Mouse (Mus musculus) adrenal gland, adult 2 months (tissue): Measurements from ENCODE around the gene Tmem121. TPM values are rescaled to one million over a fixed set of nuclear protein-coding genes. Genes with fewer than 3 reads are reported as not detected.

ENCODE experiments used
- DNase-seq: peaks from one replicate; pipeline ENCODE4 v3.0.0; 2021
- polyA plus RNA-seq: library from polyadenylated mRNA; depleted of rRNA; stranded (reverse); fragments of >200 nt; gene quantifications from 2 replicates; pipeline ENCODE4 v1.2.3, GENCODE M21; 2012
- total RNA-seq, 2 experiments: library from RNA; stranded (reverse); gene quantifications; 2 replicates each; pipeline ENCODE4 v1.2.3; 2021

Gene Tmem121
- total and polyA plus RNA-seq, 3 experiments: 2.8 to 11.9 (median 9.7) TPM

DNA sequence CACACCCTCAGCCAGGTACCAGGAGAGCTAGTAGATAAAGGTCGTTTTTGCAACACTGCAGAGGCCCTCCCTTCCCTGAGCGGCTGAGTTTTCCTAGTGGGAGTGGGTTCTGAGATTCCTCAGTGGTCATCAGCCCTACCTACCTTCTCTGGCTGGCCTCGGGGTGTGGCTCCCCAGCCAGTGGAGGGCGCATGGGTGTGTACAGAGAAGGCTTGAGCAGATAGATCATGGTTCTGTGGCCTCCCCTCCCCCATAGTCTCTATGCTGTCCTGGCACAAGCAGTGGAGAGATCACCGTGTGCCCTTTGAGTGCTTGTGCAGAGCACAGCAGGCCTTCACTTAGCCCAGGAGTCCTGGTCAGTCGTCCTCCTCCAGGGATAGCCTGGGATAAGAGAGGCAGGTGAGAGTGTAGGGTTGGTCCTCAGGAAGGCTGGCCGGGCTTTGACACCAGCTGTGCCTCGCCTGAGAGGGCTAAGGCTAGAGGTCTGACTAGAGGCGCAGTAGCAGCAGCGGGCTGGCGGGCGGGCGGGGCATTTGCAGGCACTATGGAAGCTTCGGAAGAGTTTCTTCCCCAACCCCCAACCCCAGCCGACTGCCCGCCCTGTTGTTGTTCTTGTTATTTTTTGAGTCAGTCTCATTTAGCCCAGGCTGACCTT is 37.2 kb upstream of the Tmem121 start:
- peak; percentile 31 for DNase-seq

DNA sequence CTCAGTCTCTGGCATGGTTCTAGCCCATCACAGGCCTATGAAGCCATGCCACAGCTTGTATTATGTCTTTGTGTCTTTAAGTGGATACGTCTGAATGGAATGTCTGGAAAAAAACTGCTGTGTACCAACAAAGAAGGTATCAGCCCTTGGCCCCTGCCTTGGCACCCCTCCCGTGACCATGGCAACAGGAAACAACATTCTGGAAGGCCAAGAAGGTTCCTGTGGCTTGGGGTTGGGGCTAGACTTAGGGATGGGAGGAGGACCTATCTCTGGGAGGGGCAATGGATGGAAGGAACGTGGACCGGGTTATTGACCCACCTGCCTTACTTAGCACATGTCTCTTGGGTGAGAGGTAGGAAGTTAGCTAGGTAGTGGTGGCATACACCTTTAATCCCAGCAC is 36.4 kb upstream of the Tmem121 start:
- no peak for DNase-seq

DNA sequence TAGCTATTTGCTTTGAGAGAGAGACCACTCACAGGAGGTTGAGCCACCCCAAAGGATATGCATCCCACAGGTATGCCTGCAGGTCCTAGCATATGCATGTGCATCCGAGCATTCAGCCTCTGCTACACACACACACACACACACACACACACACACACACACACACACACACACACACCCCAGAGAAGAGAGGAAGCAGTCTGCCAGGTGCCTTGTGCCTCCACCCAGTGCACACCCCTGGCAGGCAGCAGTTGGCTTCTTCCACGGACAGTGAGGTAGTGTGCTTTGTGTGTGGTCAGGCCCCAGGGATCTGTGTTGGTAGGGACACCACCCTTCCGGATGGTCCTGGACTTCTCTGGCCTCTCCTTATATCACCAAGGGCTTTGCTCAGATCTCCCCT is 35.8 kb upstream of the Tmem121 start:
- DNase-seq: no peak

DNA sequence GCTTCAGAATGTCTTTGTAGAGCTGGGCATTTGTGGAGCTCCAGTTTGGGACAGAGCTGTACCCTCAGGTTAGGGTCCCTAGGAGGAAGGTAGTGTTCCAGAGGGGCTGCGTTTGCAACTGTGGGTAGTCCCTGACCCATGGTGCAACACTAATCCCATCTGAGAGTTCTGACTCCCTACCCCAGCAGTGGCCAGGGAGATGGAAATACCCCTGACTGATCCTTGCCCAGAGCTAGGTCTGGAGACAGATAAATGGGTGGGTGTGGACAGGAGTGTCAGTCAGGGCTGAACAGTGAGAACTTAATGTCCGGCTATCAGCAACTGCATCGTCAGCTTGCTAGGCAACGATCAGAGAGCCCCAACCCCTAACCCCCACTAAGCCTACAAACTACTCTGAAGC is 35.1 kb upstream of the Tmem121 start:
- DNase-seq: no peak

DNA sequence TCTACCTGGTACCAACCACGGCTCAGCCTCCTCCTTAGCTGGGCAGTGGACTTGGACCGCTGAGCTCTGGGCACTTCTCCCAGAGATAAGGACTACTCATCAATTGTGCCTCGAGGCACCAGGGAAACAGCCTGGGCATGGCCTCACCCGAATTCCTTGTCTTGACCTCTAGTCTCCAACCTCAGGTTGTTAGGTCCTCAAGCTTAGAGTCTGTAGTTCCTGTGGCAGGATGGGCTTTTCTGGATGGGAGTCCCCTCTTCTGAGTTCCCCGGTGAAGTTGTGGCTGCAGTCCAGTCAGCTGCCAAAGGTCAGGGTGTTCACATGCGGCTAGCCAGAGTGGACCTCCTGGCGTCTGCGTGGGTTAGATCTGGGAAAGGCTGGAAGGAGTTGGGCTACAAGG is 34.7 kb upstream of the Tmem121 start:
- no peak for DNase-seq

DNA sequence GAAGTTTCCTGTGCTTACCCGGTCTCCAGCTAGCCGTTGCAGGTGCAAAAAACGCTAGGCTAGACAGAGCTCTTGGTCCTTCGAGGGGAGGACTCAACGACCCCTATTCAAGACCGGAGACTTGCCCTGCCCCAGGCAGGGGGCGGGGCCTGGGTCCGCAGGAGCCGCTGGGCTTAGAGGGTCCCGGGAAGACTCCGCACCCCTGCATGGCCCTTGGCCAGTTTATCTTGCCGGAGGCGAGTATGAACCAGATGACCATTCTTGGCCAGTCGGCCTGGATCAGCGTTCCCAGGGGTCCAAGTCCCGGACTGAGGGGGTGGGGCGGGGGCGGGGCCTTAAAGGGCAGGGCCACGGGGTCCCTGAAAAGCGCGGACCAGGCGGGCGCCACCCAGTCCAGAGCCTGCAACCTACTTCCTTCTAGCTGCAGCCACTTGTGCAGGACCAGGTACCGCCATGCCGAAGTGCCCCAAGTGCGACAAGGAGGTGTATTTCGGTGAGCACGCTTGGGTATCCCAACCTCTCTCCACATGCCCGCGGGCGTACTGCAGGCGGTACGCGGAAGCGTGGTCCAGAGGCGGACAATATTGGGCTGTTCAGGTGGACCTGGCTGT is 34.0 kb upstream of the Tmem121 start:
- DNase-seq: peak; percentile 35

DNA sequence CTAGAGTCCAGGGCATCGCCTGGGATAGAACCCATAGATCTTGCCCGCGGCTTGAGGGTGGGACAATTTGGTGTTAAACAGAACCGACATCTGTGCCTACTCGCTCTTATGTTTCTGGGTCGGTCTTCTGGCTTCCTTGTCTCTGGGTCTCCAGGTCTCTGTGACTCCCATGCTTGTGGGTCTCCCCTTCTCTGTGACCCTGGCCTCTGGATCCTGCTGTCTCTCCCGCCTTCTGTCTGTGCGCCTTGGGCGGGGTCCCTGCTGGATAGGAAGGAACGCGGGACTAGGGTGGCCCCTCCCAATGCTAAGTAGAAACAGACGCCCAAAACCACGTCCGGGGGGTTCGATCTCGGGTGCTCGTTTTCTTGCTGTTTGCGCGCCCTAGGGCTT is 33.5 kb upstream of the Tmem121 start:
- DNase-seq: no peak

DNA sequence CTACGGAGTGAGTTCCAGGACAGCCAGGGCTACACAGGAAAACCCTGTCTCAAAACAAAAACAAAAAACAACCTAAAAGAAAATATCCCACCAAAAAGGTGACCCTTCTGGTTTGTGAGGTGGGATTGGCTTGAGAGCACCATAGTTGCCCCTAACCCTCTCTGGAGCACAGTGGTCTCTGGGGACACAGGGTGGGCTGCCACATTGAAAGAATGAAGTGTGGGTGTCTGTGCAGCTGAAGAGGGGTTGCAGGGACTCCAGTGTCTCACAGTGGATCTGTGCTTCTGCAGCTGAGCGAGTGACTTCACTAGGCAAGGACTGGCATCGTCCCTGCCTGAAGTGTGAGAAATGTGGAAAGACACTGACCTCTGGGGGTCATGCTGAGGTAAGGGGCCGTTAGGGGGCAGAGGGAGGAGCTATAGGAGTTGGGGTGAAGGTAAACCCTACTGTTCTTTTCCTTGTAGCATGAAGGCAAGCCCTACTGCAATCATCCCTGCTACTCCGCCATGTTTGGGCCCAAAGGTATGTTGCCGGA is 32.7 kb upstream of the Tmem121 start:
- no peak for DNase-seq

DNA sequence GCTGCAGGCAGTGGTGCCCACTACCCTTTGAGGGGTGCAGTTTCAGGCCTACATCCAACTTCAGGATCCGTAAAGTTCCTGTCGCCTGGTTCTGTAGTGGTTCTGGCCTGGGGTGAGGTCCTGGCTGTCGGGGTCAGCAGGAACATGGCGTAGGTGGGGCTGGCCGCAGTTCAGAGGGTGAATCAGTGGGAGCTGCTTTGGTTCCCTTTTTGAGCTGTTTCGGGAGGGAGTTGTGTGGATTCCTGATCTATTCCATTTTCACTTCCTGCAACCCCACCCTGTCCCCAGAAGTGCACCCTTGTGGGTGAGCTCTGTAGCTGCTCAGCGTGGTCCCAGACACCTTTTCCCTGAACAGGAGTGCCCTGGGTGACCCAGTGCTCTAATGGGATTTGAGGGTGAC is 31.8 kb upstream of the Tmem121 start:
- DNase-seq: no peak

DNA sequence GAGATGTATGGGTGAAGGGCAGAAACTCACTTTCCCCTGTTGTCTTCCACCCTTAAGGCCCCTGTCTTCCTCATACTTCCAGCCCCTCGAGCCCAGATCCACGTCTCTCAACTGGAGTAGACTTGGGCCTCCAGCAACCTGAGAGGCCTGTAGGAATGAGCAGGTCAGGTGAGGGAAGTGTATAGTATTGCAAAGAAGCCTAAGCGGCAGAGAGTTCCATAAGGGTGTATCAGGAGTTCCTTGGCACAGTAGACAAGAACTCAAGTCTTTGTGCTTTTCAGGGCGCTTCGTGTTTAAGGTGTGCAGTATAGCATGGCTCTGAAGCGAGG is 31.0 kb upstream of the Tmem121 start:
- no peak for DNase-seq

DNA sequence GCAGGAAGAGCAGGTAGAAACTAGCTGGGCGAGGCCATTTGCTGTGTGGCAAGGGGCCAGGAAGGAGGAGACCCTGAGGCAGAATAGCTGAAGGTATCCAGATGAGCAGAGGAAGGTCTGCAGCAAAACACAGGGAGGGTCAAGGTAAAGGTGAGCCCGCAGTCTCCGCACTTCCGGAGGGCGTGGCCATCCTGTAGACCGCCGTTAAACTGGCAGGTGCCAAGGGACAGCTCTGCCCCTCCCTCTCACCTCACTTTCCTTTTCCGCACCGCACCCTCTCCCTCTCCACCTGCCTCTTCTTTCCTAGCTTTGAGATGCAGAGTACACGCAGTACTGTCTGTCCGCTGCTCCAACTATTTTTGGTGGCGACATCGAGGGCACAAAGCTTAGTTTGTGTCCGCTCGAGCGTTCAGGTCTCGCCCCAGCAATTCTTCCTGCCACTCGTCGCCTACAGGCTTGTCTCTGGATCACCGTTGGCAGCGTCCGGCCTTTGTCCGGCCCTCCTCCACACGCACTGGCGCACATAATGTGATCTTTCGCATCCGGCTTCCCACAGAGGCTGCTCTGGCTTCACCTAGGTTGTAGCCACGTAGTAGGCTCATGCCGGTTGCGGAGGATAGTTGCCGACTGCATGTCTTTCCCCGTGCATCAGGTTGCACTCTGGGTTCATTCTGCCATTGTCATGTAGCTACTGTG is 30.5 kb upstream of the Tmem121 start:
- peak; percentile 73 for DNase-seq

DNA sequence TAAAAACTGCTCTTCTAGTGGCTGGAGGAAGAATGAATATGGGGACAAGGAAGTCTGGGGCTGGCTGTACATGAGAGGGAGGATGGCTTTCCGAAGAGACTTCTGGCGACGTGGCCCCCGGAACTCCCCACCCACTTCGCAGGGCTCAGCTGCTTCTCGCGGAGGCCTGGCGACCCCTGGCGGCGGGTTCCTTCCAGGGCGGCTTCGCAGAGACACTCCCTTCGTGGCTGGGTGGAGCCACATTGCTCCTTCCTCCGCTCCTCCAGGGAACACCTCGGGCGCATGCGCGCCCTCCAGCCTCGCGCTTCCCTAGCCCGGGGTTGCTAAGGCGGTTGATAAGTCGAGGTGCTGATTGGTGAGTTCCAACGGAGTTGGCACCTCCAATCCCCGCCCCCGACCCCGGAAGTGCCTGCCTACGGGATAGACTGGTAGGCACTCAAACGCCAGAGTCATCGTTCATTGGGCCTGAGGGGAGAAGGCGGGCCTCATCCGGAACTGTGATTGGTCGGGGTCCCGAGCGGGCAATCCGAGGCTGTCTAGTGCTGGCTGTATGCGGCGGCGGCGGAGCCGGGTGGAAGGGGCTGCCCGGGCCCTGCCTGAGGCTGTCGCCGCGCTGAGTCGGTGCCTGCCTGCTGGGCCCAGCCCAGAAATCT is 29.7 kb upstream of the Tmem121 start, which contains the start of gene Tedc1:
TSS of gene Tedc1 (plus strand) at position 535 of the 653 bp plus-strand sequence.
- DNase-seq: peak; percentile 99

DNA sequence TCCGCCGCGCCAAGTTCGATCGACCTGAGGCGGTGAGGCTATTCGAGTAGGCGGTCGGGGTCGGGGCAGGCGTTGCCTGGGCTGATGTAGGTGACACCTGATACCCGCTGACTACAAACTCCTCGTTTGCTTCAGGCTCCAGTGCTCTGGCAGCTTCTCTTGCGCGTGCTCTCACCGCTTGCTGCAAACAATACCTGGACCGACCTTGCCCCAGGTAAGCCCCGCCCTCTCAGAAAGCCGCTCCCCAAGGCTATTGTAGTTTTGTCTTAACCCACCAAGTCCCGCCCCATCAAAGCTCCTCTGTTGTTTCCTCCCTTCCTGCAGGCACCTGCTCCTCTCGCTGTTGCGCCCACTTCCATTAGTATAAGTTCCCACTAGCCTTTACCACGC is 29.2 kb upstream of the Tmem121 start:
- no peak for DNase-seq

DNA sequence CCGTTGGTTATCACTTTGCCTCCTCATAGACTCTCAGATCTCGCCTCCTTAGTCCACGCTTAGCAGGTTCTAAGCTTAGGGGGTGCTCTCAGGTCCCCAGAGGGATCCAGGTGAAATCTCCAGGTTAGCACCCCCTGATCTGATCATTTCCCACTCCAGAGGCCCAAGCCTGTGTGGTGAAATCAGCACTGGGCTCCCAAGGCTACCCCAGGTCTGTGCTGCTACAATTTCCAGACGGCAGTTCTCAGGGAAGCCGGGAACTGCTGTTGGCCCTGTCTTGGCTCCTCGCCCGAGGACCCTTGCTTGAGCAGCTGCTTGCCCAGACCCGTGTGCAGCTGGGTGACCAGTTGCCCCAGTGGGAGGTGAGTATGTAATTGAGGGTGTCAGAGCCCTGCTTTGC is 28.7 kb upstream of the Tmem121 start:
- no peak for DNase-seq

DNA sequence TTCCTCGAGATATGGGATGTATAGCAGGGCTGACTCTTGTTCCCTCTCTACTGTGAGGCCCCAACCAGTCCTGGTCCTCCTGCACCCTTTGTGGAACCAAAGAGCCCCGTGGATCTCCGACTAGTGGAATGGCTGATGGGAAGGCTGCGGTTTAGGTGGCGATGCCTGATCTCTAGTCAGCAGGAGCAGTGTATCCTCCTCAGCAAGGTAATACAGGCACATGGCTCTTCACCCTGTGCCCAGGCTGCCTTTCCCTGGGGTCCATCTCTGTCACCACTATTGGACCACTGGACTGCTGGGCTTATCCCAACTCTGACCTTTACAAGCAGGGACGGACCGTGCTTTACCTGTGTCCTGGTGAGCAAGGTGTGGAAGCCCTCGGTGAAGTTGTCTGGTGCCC is 28.2 kb upstream of the Tmem121 start:
- DNase-seq: no peak

DNA sequence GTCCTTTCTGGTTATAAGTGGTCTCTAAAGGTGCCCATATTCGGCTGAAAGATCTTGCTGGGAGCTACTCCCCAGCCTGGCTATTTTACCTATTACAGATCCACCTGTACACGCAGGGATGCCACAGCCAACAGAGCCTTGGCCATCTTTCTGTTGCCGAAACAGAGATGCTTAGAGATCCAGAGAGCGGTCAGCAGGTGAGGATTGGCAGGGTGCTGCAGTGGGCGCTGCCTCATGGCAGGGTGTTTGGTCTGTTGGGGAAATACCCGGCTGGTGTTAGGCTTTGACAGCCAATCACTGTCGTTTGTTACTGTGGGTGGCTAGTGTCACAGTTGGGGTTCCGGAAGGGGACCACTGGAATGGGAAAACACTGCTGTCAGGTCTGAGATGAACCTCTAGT is 27.8 kb upstream of the Tmem121 start:
- DNase-seq: no peak

DNA sequence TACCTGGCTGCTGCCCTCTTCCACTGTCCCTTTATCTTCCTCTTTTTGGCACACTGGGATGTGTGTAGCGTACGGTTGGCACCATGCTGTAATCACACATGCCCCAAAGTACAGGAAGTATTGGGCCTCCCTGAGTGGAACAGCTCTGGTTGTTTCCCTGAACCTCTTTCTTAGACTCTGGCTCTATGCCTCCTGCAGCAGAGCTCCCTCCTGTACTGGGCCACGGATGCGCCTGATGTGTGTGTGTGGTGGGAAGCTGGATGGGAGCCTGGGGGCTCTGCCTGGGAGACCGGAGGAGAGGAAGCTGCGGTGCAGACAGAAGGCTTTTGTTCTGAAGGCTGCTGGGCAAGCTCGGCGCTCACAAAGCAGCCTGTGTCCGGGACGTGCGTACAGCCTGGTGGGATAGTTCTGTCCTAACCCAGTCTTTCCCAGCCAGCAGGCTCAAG is 22.1 kb upstream of the Tmem121 start:
- no peak for DNase-seq

DNA sequence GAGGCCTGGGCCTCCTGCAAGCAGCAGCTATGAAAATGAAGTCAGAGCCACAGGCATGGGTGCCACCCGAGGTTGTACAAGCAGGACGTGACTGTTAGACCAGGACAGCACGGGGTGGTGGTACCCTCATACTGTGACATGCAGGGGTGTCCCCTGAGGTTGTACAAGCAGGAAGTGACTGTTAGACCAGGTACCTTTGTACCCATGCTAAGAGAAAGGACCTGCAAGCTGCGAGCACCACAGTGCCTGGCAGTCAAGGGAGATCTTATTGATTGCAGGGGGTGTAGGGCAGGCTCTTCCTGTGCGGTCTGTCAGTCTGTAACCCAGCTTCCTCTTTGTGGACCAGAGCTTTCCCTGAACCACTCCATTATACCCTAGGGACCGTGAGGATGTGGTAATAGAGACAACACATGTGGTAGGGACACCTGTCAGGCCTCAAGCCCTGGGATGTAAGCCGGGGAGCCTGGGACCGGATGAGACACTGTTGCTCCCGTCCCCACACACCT is 17.6 kb upstream of the Tmem121 start:
- no peak for DNase-seq

DNA sequence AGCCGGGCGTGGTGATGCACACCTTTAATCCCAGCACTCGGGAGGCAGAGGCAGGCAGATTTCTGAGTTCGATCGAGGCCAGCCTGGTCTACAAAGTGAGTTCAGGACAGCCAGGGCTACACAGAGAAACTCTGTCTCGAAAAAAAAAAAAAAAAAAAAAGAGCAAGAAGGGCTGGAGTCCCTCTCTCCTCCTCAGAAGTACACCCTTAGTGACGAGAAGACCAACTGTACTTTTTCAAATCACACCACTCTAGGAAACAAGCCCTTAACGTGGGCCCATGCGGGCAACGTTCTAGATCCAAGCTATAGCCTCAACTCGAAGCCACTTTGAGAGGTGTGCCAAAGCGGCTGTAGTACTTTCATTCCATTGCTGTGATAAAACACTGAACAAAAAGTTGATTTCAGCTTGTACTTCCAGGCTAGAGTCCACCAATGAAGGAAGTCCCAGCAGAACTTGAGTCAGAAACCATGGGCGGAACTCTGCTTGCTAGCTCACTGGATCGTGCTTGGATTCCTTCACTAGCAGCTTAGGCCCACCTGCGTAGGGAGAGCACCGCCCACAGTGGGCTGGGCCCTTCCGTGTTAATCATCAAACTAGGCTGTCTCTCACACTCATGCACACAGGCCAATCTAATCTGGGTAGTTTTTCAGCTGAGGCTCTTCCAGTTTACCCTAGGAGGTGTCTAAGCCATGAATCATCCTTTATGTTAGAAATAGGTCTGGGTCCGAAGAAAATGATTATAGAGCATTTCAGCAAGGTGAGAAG is 8.6 kb upstream of the Tmem121 start:
- no peak for DNase-seq

DNA sequence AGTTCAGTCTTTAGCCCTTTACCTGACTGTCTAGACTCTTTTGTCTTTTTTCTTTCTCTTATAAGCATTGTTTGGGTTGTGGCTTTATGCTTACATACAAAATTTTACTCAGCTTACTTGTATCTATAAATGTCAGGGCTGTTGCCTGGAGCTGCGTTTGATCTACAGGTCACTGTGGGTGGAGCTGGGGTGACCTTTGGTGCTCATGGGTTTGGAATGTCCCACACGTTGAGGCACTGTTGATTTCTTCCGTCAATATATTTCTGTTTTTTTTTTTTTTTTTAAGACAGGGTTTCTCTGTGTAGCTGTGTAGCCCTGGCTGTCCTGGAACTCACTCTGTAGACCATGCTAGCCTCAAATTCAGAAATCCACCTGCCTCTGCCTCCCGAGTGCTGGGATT is 4.7 kb upstream of the Tmem121 start:
- DNase-seq: peak; percentile 76

DNA sequence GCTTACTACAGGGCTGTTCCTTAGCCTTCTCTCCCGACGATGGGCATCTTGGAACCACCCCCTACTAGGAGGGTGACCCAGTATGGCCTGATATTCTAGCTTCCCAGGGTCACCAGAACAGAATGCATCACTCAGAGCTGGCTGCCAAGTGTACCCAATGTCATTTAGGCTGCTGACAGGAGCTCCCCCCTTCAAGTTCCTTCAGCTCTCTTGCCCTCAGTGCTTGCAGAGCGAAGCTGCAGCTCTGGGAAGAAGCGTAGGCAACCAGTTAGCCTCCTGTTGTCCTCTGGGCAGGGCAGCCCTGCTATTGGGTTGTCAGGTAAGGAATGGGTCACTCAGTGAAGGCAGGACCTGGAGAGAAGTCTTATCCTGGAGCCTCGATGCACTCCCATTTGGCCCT is 785 bp upstream of the Tmem121 start:
- DNase-seq: no peak
